Mouse (Mus musculus) left cerebral cortex, postnatal 25 days (tissue): ENCODE measurements at regions not wholly inside any gene's neighbourhood (a gene's known extent, or its start where the extent isn't known, plus 50 kb on each side); places are given as distances from the start of the nearest gene placed in this dataset.
"Not testable (repeated sequence)": the region's sequence is repeated elsewhere in the genome, so short reads cannot be mapped to it uniquely, and the experiment has no call there.

Experiments used
- DNase-seq, 2 experiments: peaks; one replicate each; pipeline ENCODE4 v3.0.0; 2022; ENCODE audit warnings: low spot score in 2 of 2, mixed read lengths in 1 of 2
- intact Hi-C: fragments of 180-260 bp; cut with DNase I; formaldehyde crosslinking; loops from one replicate; pipeline ENCODE4 v1.15.1; 2025

GRCm38 (mm10) chr1:48652545-48652944 is 1759.9 kb upstream of the Slc39a10 start:
- DNase-seq, intact Hi-C loops: not testable (repeated sequence)

- no peak for DNase-seq
- intact Hi-C loops = no loop called here
Measured at GRCm38 (mm10) chr1:48651387-48651786, 1758.7 kb upstream of the Slc39a10 start.

GRCm38 (mm10) chr1:48617156-48617555 is 1724.5 kb upstream of the Slc39a10 start:
- intact Hi-C loops = no loop called here
- DNase-seq = no peak

- DNase-seq = peak; percentile 25 to 80
- intact Hi-C loops = no loop called here
Measured at GRCm38 (mm10) chr1:48609026-48609425, 1716.4 kb upstream of the Slc39a10 start.
